Mouse (Mus musculus) heart, adult 18-20 months (tissue): ENCODE data around the gene Hist1h1c. TPM values are rescaled to one million over a fixed set of nuclear protein-coding genes. Genes with fewer than 3 reads are reported as not detected.
"Not testable (repeated sequence)": the region's sequence is repeated elsewhere in the genome, so short reads cannot be mapped to it uniquely, and the experiment has no call there.

ENCODE experiments used
- DNase-seq, 2 experiments: peaks; one replicate each; pipeline ENCODE4 v3.0.0; 2021 to 2022; ENCODE audit warnings: mixed read lengths in 1 of 2
- microRNA-seq, 2 experiments: library from miRNA; unstranded; fragments of <30 nt; microRNA quantifications; one replicate each; pipeline ENCODE4 v1.2.0; 2022
- total RNA-seq, 2 experiments: library from RNA; stranded (reverse); gene quantifications; 2 replicates each; pipeline ENCODE4 v1.2.3; 2021

Hist1h1c gene
- total RNA-seq, 2 experiments from 2014 or later = 162 to 175 TPM

- peak; percentile 97 to 98 for DNase-seq
Observed at GRCm38 (mm10) chr13:23760972-23761864, 22.6 kb downstream of the Hist1h1c start, which contains the start of gene Hist1h4a. Hist1h4a (minus strand) TSS chr13:23761230.

- DNase-seq = peak; percentile 65 to 78
Observed at GRCm38 (mm10) chr13:23761871-23762821, 23.5 kb downstream of the Hist1h1c start, which contains the start of gene Hist1h3a. Hist1h3a (minus strand) TSS chr13:23762386.

GRCm38 (mm10) chr13:23763242-23763585 is 24.6 kb downstream of the Hist1h1c start:
- DNase-seq = no peak

- DNase-seq = peak; percentile 85
Observed at GRCm38 (mm10) chr13:23763586-23764323, 25.1 kb downstream of the Hist1h1c start, which contains the start of gene Hist1h1a. Hist1h1a (plus strand) TSS chr13:23763666.

GRCm38 (mm10) chr13:23764324-23765171 is 25.9 kb downstream of the Hist1h1c start:
- no peak for DNase-seq

GRCm38 (mm10) chr13:23765172-23765513 is 26.5 kb downstream of the Hist1h1c start:
- no peak for DNase-seq

GRCm38 (mm10) chr13:23766772-23767171 is 28.2 kb downstream of the Hist1h1c start:
- DNase-seq = no peak

- DNase-seq = no peak
Observed at GRCm38 (mm10) chr13:23768834-23769397, 30.3 kb downstream of the Hist1h1c start.

- not testable (repeated sequence) for DNase-seq
Observed at GRCm38 (mm10) chr13:23769613-23770012, 31.0 kb downstream of the Hist1h1c start, which contains the start of gene Trim38. Trim38 (plus strand) TSS chr13:23769913.

GRCm38 (mm10) chr13:23772561-23773313 is 34.1 kb downstream of the Hist1h1c start:
- peak in 1 of 2 experiments; percentile 33 for DNase-seq

- no peak for DNase-seq
Observed at GRCm38 (mm10) chr13:23778339-23778738, 39.7 kb downstream of the Hist1h1c start.

GRCm38 (mm10) chr13:23779025-23779424 is 40.4 kb downstream of the Hist1h1c start:
- no peak for DNase-seq

Small RNA genes within 50 kb of the gene (microRNA-seq; reads per million reads assigned to microRNA genes)
- 0 reads per million in 2 experiments for gene Gm44314
- gene Gm44484 = 0 reads per million in 2 experiments

Other genes starting within 250 kb of the Hist1h1c start
- gene Btn2a2, start 250.0 kb upstream of the Hist1h1c start, total RNA-seq = not detected
- gene Hist1h4h, start 207.8 kb upstream of the Hist1h1c start, total RNA-seq = 100 to 1,000 TPM; 225 to 244 TPM
- gene Hist1h2af, start 204.9 kb upstream of the Hist1h1c start, total RNA-seq = 10 to 100 TPM in 1 of 2 experiments, 1 to 10 TPM in 1; 6.3 to 16.6 TPM
- gene Hist1h3g, start 203.4 kb upstream of the Hist1h1c start, total RNA-seq = 1 to 10 TPM; 3.1 TPM
- gene Hist1h2bh, start 195.4 kb upstream of the Hist1h1c start, total RNA-seq = 1 to 10 TPM; 1.1 to 1.5 TPM
- 1 to 10 TPM; 4.9 to 6.3 TPM for gene Hist1h3f, start 194.8 kb upstream of the Hist1h1c start, total RNA-seq
- gene Hist1h4f, start 187.2 kb upstream of the Hist1h1c start, total RNA-seq = 10 to 100 TPM; 24.1 to 27.9 TPM
- gene Hist1h1d, start 185.5 kb upstream of the Hist1h1c start, total RNA-seq = 1 to 10 TPM in 1 of 2 experiments, under 1 TPM in 1; 0.94 to 1.0 TPM
- 10 to 100 TPM; 11.6 to 16.2 TPM for gene Hist1h3e, start 176.4 kb upstream of the Hist1h1c start, total RNA-seq
- gene Hist1h2ae, start 167.6 kb upstream of the Hist1h1c start, total RNA-seq = 1 to 10 TPM; 2.9 to 3.0 TPM
- gene Hist1h2bg, start 167.4 kb upstream of the Hist1h1c start, total RNA-seq = 10 to 100 TPM; 18.2 to 25.6 TPM
- gene Hist1h2bf, start 164.6 kb upstream of the Hist1h1c start, total RNA-seq = 10 to 100 TPM; 10.2 to 10.9 TPM
- 1 to 10 TPM; 2.0 to 4.1 TPM for gene Hist1h2ad, start 164.4 kb upstream of the Hist1h1c start, total RNA-seq
- gene Hist1h3d, start 163.0 kb upstream of the Hist1h1c start, total RNA-seq = 1 to 10 TPM; 2.4 to 2.5 TPM
- 10 to 100 TPM; 51.2 to 52.9 TPM for gene Hist1h4d, start 157.2 kb upstream of the Hist1h1c start, total RNA-seq
- 10 to 100 TPM in 1 of 2 experiments, 1 to 10 TPM in 1; 8.6 to 10.2 TPM for gene Hist1h2be, start 117.7 kb upstream of the Hist1h1c start, total RNA-seq
- gene Hist1h1e, start 116.2 kb upstream of the Hist1h1c start, total RNA-seq = 10 to 100 TPM; 19.6 to 19.7 TPM
- 1 to 10 TPM; 1.2 to 1.3 TPM for gene Hist1h2ac, start 54.9 kb upstream of the Hist1h1c start, total RNA-seq
- gene Hist1h2bc, start 54.6 kb upstream of the Hist1h1c start, total RNA-seq = 10 to 100 TPM; 71.2 to 76.1 TPM
- not detected for gene Hist1h1t, start 43.0 kb upstream of the Hist1h1c start, total RNA-seq
- gene Hist1h4c, start 40.4 kb upstream of the Hist1h1c start, total RNA-seq = 10 to 100 TPM; 42.5 to 46.8 TPM
- 10 to 100 TPM; 60.9 to 64.1 TPM for gene Hfe, start 28.0 kb upstream of the Hist1h1c start, total RNA-seq
- gene Hist1h3c, start 6.8 kb downstream of the Hist1h1c start, total RNA-seq = 1 to 10 TPM; 2.5 to 3.4 TPM
- 1 to 10 TPM; 7.4 to 8.1 TPM for gene Hist1h2bb, start 7.9 kb downstream of the Hist1h1c start, total RNA-seq
- gene Hist1h2ab, start 12.3 kb downstream of the Hist1h1c start, total RNA-seq = 1 to 10 TPM; 5.8 to 6.8 TPM
- gene Hist1h3b, start 13.5 kb downstream of the Hist1h1c start, total RNA-seq = 10 to 100 TPM in 1 of 2 experiments, 1 to 10 TPM in 1; 8.3 to 10.5 TPM
- 10 to 100 TPM in 1 of 2 experiments, 1 to 10 TPM in 1; 9.6 to 10.9 TPM for gene Hist1h4b, start 18.2 kb downstream of the Hist1h1c start, total RNA-seq
- gene Hist1h4a, start 22.4 kb downstream of the Hist1h1c start, total RNA-seq = 1 to 10 TPM; 5.4 to 6.4 TPM
- 10 to 100 TPM in 1 of 2 experiments, 1 to 10 TPM in 1; 7.5 to 10.7 TPM for gene Hist1h3a, start 23.6 kb downstream of the Hist1h1c start, total RNA-seq
- gene Hist1h1a, start 24.9 kb downstream of the Hist1h1c start, total RNA-seq = 1 to 10 TPM; 4.3 to 5.4 TPM
- under 1 TPM in 1 of 2 experiments, not detected in 1; 0.21 TPM for gene Trim38, start 31.1 kb downstream of the Hist1h1c start, total RNA-seq
- gene Slc17a2, start 68.2 kb downstream of the Hist1h1c start, total RNA-seq = not detected
- gene Slc17a3, start 100.6 kb downstream of the Hist1h1c start, total RNA-seq = not detected
- not detected for gene Slc17a1, start 128.9 kb downstream of the Hist1h1c start, total RNA-seq
- not detected for gene Slc17a4, start 176.2 kb downstream of the Hist1h1c start, total RNA-seq
- gene Hist1h2ba, start 195.3 kb downstream of the Hist1h1c start, total RNA-seq = not detected
- not detected for gene Hist1h2aa, start 195.7 kb downstream of the Hist1h1c start, total RNA-seq